Mouse (Mus musculus) mouse trophoblast stem cell (cell line): ENCODE measurements around the gene Rab11fip4.

ENCODE experiments used
- in situ Hi-C, 2 experiments: fragments of 300-500 bp; cut with MseI, MboI; formaldehyde crosslinking; loops; 2 replicates in 1 of 2; 3 replicates in 1 of 2; pipeline ENCODE4 v1.15.1; 2025

Rab11fip4 gene

DNA sequence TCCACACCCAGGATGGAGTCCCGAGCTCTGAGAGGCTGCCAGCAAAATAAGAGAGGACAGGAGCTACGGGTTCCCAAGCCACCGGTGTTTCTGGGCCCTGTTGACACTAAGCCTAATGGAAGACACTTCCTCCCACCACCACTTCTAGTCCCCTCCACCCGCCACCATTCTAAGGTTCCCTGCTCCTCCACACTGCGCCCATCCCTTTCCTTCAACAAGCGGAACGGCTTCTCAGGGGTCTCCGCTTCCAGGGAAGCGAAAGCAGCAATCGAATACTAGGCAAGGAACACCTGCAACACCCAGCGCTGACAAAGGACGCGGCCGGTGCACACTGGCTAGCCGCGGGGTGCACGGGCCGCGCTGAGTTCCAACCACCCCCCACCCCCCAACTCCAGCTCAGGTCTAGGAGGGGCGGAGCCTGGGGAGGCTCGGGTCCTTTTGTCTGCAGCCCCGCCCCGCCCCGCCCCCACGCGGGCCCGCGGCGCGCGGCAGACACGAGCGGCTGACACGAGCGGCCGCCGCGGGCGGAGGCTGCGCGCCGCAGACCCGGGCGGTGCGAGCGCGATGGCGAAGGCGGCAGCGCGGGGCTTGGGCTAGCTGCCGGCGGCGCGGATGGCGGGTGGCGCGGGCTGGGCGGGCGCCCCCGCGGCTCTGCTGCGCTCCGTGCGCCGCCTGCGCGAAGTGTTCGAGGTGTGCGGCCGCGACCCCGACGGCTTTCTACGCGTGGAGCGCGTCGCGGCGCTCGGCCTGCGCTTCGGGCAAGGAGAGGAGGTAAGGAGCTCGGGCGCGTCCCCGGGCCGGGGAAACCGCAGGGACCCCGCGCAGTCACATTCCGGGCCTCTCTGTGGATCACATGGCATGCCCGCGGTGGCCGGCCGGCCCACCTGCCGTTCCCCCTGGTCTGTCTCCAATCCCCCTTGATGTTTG is at the start of gene Rab11fip4:
Rab11fip4 (plus strand) TSS at position 549 of the 927 bp plus-strand sequence.
- in situ Hi-C loops, result loop anchor here in 1 of 2 experiments (5.0 kb wide), 1 partner anchor 96 kb away; no protein-coding TSS in a partner anchor

DNA sequence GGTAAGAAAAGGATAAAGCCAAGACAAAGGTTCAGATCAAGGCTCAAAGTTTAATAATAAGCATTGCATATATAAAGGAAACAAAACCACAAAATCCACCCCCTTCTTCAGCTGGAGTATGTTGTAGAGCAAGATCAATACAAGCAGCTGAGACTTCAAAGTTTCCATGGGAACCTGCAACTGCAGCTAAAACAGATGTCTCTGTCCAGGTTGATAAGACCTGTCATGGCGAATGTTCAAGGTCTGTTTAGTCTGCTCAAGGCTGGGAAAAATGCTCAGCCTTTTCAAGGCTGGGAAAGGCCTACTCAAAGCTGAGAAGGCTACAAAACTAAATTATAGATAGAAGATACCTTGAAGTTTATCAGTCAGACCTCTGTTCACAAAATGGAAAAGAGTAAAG is 38.4 kb upstream of the Rab11fip4 start:
- in situ Hi-C loops, result no loop called here

DNA sequence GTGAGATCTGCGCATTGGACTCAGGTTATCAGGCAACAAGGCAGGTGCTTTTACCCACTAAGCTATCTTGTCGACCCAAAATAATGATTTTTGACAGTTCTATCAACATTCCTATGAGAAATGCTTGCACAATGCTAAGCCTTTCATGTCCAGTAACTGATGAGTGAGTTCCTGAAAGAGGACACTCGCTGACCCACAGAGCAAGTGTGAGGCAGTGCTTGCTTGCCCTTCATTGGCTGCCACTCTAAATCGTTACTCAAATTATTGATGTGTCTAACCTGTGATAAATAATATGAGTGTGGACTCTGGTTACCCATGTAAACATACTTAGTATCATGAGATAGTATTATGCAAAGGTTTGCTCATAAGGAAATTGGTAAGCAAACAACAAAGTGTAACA is 30.5 kb upstream of the Rab11fip4 start:
- in situ Hi-C loops, result no loop called here

DNA sequence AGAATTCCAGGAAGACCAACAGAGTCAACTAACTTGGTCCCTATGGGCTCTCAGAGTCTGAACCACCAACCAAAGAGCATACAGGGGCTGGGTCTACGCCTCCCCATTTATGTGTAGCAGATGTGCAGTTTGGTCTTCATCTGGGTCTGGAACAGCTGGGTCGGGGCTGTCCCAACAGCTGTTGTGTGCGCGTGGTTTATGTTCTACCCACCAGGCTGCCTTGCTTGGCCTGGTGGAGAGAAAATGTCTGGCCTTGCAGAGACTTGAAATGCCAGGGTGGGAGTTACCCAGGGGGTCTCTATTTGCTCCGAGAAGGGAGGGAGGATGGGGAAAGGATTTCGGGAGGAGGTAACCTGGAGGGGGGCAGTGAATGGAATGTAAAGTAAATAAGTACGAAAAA is 27.5 kb upstream of the Rab11fip4 start:
- in situ Hi-C loops, result no loop called here

DNA sequence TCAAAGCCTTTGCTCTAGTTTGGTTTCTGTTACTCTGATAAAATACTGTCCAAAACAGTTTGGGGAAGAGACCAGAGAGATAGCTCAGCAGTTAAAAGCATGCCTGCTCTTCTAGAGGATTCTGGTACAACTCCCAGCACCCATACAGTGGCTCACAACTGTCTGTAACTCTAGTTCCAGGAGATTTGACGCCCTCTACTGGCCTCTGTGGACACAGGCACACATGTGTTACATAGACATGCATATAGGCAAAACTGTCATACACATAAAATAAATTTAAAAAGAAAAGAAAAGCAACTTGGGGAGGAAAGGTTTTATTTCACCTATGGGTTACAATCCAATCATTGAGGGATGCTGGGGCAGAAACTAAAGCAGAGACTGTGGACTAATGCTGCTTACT is 24.1 kb upstream of the Rab11fip4 start:
- in situ Hi-C loops, result no loop called here

DNA sequence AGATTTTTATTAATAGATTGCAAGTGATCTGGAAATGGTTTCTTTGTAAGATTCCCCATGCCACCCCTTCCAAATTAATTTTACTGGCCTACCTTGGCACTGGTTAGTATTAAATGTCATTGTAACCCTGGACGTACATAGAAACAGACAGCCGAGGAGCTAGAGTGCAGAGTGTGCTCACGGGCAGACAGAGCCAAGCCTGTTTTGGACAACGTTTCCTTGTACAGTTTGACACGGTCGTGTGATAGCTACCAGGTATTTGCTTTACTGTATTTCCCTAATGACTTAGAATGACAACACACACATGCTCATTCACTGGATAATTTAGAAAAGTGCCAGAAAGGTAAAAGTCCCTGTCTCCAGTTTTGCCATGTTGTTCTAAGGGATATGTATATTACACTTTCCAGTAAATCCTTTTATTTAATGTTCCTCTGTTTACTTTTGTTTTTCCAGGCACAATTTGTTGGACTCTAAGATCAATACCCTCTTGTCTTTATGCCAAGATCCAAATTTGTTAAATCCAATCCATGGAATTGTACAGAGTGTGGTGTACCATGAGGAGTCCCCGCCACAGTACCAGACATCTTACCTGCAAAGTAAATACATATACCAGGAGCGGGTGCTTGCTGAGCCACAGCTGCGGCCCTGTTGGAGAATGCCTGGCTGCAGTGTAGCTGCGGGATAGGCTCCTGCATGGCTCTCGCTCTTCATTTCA is 22.7 kb upstream of the Rab11fip4 start:
- in situ Hi-C loops, result no loop called here

DNA sequence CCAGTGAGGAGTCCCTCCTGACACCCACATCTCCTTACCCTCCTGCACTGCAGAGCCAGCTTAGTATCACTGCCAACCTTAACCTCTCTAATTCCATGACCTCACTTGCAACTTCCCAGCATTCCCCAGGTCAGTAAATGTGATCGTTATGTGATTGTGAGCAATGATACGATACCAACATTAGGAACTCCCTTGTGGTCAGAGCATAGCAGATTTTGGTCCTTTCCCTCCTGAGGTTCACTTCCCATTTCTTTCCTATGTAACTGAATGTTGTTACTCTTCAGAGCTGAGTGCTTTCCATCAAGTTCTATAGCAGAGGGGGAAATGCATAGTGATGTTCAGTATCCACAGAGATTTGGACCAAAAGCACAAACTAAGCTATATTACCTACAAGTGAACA is 20.7 kb upstream of the Rab11fip4 start:
- in situ Hi-C loops, result no loop called here

DNA sequence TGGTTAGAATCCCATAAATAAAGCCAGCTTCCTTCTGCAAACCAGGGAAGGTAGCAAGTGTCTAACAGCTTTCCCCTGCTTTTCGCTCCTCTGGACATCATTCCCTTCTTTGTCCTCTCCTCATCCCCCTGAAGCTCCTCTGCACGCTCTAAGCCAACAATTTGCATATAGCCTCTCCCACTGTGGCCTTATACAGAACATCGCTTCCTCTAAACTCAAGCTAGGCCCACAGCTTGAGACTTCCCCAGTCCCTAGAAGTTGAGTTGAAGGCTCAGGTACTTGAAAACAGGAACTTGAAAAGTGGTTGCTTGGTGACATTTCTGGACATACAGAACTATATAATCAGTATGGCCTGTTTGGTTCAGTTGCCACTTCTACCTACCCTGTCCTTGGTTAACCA is 17.2 kb upstream of the Rab11fip4 start:
- in situ Hi-C loops, result no loop called here

DNA sequence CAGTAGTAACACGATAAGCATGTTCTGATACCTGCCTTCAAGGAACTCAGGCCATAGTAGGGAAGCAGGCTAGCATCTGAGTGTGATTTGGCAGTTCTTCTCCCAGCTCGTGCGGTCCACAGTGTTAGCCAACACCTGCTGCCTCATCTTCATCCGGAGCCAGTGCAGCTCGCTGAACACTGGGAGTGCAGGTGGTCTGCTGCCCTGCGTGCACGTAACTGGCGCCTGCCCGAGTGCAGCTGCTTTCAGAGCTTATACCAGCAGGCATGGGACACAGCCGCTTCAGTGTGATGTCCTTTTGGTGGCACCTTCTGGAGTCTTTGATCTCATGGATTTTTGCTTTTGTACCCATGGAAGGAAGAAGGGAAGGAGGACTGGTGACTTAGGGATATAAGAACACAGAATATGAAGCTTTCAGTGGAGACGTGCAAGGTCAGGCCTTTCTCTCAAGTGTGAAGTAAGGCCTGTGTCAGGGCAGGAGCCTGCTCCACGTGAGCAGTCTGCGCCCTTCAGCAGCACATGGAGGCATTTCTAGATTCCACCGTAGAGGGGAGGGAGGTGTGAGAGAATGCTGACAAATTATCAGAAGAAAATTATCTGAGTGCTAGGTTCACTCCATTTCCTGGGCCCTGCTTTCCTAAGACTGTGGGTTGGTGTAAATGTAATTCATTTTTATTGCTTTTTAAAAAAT is 15.5 kb upstream of the Rab11fip4 start:
- in situ Hi-C loops, result no loop called here

DNA sequence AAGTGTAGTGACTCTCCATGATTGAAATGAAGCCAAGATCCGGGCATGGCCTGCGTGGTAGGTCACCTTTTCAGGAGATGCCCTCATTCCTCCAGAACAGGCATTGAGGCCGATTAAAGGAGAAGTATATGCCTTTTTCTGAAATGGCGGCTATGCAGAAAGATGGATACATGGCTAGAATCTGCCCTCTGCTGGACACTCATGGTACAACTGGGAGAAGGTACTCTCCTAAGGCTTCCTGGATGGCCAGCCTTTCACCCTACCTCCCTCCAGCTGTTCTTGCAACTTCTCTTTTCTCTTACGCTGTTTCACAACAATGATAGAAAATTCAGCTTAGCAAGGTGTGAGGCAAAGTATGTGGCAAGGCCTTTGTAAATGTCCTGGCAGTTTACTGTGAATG is 13.3 kb upstream of the Rab11fip4 start:
- in situ Hi-C loops, result no loop called here

DNA sequence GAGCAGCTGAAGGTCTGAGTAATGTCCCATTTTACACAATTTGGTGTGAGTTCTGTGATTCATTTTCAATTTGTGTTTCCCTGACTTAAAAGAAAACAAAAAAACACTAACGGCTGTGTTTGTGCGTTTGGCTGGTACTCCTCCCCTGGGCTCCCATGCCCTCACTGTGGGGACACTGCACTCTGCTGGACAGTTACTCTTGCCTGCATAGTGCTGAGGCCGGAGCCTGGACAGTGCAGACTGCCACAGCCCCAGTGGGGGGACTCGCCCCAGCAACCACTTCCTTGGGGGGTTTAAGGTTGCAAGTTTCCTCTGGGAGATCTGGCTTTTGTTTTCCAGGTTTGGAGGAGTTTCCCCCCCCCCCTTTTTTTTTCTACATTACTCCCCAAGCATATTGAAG is 10.4 kb upstream of the Rab11fip4 start:
- in situ Hi-C loops, result no loop called here

DNA sequence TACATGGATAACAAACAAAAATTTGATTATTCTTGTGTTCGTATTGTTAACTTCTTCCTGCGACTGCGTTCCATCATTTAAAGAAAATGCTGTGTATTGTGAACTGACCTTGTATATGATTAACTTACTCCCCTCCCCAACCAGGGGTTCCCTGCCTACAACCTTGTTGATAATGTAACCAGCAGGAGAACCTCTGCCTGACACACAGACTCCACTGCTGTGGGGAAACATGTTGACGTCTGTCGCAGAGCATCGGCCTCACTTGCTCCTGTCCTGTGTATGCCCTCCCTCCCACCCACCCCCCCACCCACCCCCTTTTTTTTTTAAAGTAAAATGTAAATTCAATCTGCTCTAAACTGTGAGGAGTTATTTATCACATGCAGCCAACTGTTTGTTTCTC is 9.8 kb upstream of the Rab11fip4 start:
- in situ Hi-C loops, result no loop called here

DNA sequence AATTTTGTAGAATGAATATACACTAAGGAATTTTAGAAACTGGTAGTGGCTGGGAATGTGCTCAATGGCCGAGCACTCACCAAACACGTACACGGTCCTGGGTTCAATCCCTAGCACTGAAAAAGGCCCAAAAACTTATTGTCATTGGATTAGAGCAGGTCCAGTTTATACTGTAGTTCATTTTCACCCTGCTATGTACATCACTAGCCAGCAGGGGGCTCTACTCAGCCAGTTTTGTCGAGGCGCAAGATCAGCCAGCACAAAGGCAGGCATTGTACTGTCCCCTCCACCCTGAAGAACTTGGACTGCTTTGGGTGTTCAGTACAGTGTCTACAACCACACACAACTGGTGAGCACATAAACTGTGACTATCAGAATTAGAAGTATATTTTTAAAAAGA is 6.8 kb upstream of the Rab11fip4 start:
- in situ Hi-C loops, result no loop called here

DNA sequence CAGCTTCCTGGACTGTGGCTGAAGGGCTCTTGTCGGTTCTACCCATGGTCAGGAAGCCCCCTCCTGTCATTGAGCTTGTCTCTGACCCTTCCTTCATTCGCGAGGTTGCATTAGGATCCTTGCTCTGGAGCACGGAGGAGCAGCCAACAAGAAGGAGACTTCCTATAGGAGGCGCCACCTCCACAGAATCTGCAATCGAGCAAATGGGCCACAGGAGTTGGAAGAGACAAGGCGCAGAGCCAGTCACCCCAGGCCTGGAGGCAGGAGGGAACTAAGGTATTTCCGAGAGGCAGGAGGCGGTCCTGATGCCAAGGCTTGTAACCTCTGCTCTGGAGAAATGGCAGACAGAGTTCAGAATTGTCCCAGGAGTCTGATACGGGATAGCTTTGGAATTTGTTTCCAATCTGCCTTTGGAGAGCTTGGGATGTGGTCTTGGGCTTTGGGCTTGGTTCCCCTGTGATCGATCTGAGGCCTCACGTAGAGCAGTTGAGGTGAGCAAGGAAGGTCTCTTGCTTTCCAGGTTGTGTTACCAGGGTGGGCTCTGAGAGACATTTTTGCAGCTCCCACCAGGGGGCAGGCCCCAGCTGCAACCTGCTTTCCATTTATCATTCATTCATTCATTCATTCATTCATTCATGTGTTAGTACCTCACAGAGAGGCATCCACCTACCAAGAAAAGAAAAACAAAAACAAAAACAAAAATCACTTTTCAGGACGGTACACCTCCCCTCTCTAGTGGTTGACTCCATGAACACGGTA is 1.5 kb upstream of the Rab11fip4 start:
- in situ Hi-C loops, result loop anchor here (5.0 kb wide), 1 partner anchor 98 kb away; no protein-coding TSS in a partner anchor

DNA sequence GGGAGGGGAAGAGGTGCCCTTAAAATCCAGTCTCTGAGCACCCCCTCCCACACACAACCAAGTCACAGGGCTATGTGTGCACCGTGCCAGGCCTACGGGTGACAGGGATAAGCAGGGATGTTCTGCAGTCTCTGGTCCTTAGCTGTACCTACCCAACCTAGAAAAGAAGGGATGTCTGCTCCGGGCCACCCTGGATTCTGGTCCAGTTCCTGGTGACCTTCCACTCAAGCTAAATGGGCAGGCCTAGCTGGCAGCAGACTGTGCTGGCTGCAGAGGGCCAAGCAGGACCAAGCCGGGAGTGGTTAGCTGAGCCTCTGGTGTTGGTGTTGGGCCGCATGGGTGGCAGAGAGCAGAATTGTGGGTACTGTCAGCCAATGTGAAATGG is 571 bp downstream of the Rab11fip4 start:
- in situ Hi-C loops, result loop anchor here in 1 of 2 experiments (5.0 kb wide), 1 partner anchor 96 kb away; no protein-coding TSS in a partner anchor

DNA sequence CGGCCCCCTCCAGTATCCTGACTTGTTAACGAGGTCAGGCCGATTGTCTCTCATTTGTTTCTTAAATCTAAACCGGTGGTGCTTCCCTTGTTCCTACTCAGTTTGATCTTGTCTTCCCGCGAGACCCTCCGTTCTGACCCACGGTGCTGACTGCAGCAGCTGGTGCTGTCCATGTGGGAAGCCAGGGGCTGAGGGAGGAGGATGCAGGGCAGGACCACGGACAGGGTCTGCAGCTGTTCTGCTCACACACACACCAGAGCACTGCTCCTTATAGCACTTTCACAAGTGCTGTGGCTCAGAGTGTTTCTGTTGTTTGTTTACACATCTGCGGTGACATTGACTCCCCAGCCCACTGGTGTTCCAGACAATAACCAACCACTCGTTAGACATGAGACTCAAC is 2.5 kb downstream of the Rab11fip4 start:
- in situ Hi-C loops, result loop anchor here in 1 of 2 experiments (5.0 kb wide), 1 partner anchor 94 kb away; no protein-coding TSS in a partner anchor

DNA sequence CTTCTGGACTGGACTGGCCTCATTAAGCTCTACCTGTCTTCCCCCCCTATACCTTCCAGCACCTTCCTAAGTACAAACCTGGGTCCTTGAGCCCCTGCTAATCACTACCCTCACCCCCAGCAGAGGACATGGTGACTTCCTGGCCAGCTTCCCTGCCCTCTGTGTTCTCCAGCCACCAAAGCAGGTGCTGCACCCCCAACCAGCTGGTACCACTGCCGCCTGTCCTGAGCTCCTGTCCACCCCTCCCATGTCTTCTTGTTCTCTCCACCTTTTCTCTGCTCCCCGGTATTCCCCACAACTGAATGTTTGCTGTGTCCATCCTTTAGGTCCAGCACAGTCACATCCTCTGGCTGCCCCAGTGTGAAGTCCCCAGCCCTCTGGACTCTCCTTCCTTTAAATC is 19.4 kb downstream of the Rab11fip4 start:
- in situ Hi-C loops, result no loop called here

DNA sequence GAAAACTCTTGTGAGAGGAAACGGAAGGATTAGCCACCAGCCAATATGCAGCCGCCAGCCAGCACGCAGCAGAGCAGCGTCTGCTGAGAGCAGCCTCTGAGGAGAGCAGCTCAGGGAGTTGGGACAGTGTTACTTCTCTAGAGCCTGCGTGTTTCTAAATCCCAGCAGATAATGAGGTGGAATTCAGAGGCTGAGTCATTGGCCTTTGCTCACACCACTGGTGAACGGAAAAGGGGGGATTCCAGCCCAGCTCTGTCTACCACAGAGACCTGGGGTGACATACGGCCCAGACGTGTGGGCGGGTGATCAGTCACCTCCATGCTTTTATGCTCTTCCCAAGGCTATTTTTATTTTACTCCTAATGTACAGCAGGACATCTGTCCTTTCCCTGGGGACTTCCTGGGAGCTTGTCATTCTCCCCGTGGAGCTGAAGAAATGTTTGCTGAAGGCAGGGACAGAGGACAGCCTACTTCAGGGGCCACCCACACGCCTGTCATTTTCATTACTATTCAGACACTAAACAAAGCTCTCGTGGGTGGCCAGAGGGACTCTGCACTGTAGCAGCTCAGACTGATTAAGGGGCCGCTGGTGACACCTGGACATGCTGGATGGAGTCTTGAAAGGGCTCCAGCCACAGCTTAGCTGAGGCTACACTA is 20.1 kb downstream of the Rab11fip4 start:
- in situ Hi-C loops, result no loop called here

DNA sequence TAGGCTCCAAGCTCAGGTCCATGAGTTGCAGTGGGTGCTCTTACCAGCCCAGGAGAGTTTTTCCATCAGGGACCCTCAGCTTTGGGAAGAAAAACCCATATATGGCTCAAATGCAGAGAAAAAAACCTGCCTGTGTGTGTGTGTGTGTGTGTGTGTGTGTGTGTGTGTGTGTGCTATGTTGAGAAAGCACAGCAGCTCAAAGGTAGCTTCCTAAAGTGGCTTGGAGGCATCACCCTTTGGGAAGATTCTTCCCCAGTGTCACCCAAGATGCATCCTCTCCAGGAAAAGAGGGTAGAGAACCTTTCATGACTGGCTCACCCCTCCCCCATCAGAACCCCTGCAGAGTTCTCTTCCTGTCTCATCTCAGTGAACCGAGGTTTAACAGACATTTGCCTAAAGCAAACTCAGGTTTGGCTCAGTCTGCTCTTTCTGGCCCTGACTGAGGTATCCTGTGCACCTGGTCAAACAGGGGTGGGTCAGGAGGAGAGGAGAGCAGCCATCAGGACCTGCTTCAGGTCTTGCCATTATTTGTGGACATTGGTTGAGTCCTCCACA is 21.1 kb downstream of the Rab11fip4 start:
- in situ Hi-C loops, result no loop called here

DNA sequence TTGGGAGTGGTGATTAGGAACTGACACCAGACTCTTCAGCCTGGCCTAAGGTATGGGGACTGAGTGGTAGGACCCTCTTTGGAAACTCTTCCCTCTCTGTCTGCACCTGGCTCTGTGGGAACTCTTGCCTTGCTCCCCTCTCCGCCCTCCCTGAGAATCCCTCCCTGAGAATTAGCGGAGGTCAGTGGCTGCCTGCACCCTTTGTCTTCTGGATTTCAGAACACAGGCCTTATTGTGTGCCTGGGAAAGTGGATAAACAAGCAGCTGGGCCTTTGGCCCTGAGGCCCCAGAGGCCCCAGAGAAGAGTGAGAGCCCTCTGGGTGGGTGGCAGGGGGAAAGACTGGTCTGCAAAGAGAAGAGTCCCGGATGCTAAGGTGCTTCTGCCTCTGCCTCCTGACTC is 22.1 kb downstream of the Rab11fip4 start:
- in situ Hi-C loops, result no loop called here
